Mouse (Mus musculus): ENCODE measurements at regions not wholly inside any gene's neighbourhood (a gene's known extent, or its start where the extent isn't known, plus 50 kb on each side); places are given as distances from the start of the nearest gene placed in this dataset.

DNA sequence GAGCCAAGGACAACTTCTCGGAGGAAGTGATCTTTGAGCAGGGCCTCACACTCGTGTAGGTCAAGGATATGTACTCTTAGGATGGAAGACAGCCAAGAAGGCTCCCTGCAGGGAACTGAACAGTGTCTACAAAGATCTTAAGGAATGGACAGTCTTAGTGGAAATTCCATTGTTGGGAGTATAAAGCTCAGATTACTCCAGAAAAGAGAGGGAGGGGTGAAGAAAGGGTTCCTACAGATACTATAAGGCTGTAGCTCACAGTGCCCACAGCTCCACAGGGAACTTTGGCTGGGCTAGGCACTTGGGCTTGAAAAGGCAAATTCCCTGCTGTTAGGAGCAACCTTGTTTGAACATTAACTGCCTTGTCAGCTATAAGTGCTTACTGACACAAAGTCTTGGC, 85.6 kb upstream of the Slc1a4 start:
- Histone ChIP-seq H3K4me3 (ENCODE audit: low read depth, low read length) (no peak overlapping the region), H3K4me1 (replicated peaks; ENCODE audit: control insufficient read depth, insufficient read depth, low read length) (no peaks in the 10 kb centered on the region), H3K9ac (ENCODE audit: low read depth, low read length) (no peak overlapping the region), H3K9me3 (ENCODE audit: control insufficient read depth, low read length) (no peaks in the 10 kb centered on the region), H3K27ac (ENCODE audit: low read depth, low read length) (no peak overlapping the region), H3K4me2 (replicated peaks; ENCODE audit: low read depth, low read length) (no peak overlapping the region), H3K27me3 (ENCODE audit: control insufficient read depth, insufficient read depth, low read length) (no peaks in the 10 kb centered on the region), H3K36me3 (ENCODE audit: control insufficient read depth, insufficient read depth, low read length) (no peaks in the 10 kb centered on the region)
- no peak for ATAC-seq (ENCODE audit: low FRiP score)
- no peak for DNase-seq (ENCODE audit: low spot score)
- 72% methylated on average over 2 of the region's 2 CpGs for WGBS

DNA sequence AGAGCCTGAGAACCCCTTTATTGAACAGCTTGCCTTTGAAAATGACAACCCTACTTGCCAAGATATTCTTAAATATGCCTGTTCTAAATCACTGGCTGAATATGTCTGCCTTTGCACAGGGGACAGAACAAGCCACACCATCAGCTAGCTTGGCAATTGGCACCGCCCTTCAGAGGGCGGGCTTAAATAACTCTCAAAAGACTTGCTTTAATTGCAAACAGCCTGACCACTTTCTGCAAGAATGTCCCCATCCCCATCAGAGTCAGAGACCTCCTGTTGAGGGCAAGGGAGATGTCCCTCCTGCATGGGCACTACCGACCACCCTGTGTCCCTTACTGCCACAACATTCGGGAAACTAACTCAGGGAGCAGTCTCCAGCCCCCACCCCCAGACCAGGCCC, 88.4 kb upstream of the Slc1a4 start:
- Histone ChIP-seq H3K4me1 (replicated peaks; ENCODE audit: control insufficient read depth, insufficient read depth, low read length) (no peaks in the 10 kb centered on the region), H3K4me2 (replicated peaks; ENCODE audit: low read depth, low read length) (no peak overlapping the region), H3K27ac (ENCODE audit: low read depth, low read length) (no peak overlapping the region), H3K27me3 (ENCODE audit: control insufficient read depth, insufficient read depth, low read length) (no peaks in the 10 kb centered on the region), H3K9ac (ENCODE audit: low read depth, low read length) (no peak overlapping the region), H3K4me3 (ENCODE audit: low read depth, low read length) (no peak overlapping the region), H3K9me3 (ENCODE audit: control insufficient read depth, low read length) (no peaks in the 10 kb centered on the region), H3K36me3 (ENCODE audit: control insufficient read depth, insufficient read depth, low read length) (no peaks in the 10 kb centered on the region)
- DNase-seq (ENCODE audit: low spot score) (no peak), ATAC-seq (ENCODE audit: low FRiP score) (no peak)
- WGBS = 81% methylated on average over 4 of the region's 4 CpGs

DNA sequence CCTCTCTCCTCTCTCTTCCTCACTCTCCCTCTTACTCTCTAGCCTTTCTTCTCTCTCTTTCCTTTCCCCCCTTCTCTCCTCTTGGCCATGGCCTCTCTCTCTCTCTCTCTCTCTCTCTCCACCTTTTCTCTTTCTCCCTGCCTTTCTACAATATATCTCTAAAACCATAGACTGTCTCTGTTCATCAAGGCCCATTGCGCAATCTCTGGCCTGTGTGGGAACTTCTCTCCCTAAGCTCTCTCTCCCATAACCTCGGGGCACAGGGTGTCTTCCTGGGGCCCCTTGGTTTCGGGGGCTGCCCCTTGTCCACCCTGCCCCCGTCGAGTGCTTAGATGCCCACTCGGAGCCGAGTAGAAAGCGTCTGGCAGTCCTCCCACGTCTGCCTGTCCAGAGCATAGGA, 103.5 kb upstream of the Slc1a4 start:
- Histone ChIP-seq H3K4me1 (replicated peaks; ENCODE audit: control insufficient read depth, insufficient read depth, low read length) (no peaks in the 10 kb centered on the region), H3K9me3 (ENCODE audit: control insufficient read depth, low read length) (no peaks in the 10 kb centered on the region), H3K27me3 (ENCODE audit: control insufficient read depth, insufficient read depth, low read length) (no peaks in the 10 kb centered on the region), H3K4me2 (replicated peaks; ENCODE audit: low read depth, low read length) (no peak overlapping the region), H3K36me3 (ENCODE audit: control insufficient read depth, insufficient read depth, low read length) (no peaks in the 10 kb centered on the region), H3K4me3 (ENCODE audit: low read depth, low read length) (no peak overlapping the region), H3K9ac (ENCODE audit: low read depth, low read length) (no peak overlapping the region), H3K27ac (ENCODE audit: low read depth, low read length) (no peak overlapping the region)
- WGBS = 81% methylated on average over 9 of the region's 9 CpGs
- ATAC-seq (ENCODE audit: low FRiP score) = no peak
- DNase-seq (ENCODE audit: low spot score) = no peak

DNA sequence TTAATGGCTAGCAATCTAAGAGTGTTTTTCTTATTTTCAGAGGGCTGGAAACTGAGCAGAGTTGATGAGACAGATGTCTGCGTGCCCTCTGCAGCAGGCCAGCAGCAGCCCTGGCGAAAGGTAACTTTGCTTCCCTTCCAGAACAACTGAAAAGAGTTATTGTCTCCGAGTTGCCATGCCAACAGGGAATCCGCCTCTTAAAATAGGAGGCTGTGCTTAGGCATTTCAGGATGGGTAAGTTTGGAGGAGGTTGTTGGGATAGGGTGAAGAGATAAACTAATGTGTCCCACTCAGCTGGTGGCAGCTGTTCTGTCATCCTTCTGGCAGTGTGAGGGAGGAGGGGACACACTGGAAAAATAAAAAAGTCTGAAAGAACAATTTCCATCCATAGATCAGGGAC, 100.6 kb upstream of the Sertad2 start:
- Histone ChIP-seq H3K4me1 (replicated peaks; ENCODE audit: control insufficient read depth, insufficient read depth, low read length) (no peaks in the 10 kb centered on the region; the same call in 1 of the 2 replicates), H3K36me3 (ENCODE audit: control insufficient read depth, insufficient read depth, low read length) (no peaks in the 10 kb centered on the region), H3K4me2 (replicated peaks; ENCODE audit: low read depth, low read length) (no peak overlapping the region), H3K27me3 (ENCODE audit: control insufficient read depth, insufficient read depth, low read length) (no peaks in the 10 kb centered on the region), H3K27ac (ENCODE audit: low read depth, low read length) (no peak overlapping the region), H3K4me3 (ENCODE audit: low read depth, low read length) (no peak overlapping the region), H3K9ac (ENCODE audit: low read depth, low read length) (no peak overlapping the region), H3K9me3 (ENCODE audit: control insufficient read depth, low read length) (no peaks in the 10 kb centered on the region)
- 24% methylated on average over 4 of the region's 4 CpGs for WGBS
- ATAC-seq (ENCODE audit: low FRiP score) = no peak
- no peak for DNase-seq (ENCODE audit: low spot score)

DNA sequence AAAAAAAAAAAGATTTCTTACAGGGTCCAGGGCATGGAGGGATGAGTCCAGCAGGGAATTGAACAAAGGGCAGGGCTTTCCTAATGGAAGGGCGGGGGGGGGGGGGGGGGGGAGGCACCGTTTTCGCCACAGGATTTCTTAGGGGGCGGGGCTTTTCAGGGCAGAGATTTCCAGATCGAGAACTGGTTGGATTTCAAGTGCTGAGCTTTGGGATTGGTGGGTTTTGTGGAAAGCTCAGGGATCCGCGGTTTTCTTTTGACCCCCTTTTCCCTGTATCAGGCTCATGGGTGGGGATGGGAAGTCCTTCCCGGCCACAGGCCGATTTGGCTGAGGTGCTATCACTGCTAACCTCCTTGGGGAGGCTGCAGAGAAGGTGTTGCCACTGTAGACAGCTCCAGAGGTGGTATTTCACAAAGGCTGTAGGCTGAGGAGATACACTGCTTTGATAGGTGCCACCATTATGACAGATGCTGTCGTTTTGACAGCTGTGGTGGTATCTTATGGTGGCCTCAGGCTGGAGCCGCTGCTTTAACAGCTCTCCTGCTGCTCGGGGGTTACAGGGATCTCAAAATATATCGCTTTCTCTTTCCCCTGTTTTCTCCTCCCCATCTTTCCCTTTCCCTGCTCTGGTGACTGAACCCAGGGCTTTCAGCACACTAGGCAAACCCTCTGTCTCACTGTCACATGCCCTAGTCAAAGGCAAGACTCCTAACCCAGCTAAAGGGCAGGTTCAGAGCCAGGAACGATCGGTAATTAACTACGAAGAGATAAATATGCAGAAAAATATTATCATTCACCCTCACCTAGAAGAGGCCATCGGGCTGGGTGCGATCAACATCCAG, 97.8 kb upstream of the Sertad2 start:
- ATAC-seq (ENCODE audit: low FRiP score) (peak; percentile 55), DNase-seq (ENCODE audit: low spot score) (peak; percentile 35)
- Histone ChIP-seq H3K4me2 (replicated peaks; ENCODE audit: low read depth, low read length) (peak overlapping the region; percentile 31), H3K27ac (ENCODE audit: low read depth, low read length) (no peak overlapping the region), H3K27me3 (ENCODE audit: control insufficient read depth, insufficient read depth, low read length) (no peaks in the 10 kb centered on the region), H3K9ac (ENCODE audit: low read depth, low read length) (peak overlapping the region; percentile 20; the same call in 1 of the 2 replicates), H3K36me3 (ENCODE audit: control insufficient read depth, insufficient read depth, low read length) (no peaks in the 10 kb centered on the region), H3K9me3 (ENCODE audit: control insufficient read depth, low read length) (no peaks in the 10 kb centered on the region), H3K4me3 (ENCODE audit: low read depth, low read length) (0 out of 2 replicates have a peak overlapping the region, but pooled peaks have one; percentile 4), H3K4me1 (replicated peaks; ENCODE audit: control insufficient read depth, insufficient read depth, low read length) (no peaks in the 10 kb centered on the region; the same call in 1 of the 2 replicates)
- WGBS = 13% methylated on average over 17 of the region's 18 CpGs

DNA sequence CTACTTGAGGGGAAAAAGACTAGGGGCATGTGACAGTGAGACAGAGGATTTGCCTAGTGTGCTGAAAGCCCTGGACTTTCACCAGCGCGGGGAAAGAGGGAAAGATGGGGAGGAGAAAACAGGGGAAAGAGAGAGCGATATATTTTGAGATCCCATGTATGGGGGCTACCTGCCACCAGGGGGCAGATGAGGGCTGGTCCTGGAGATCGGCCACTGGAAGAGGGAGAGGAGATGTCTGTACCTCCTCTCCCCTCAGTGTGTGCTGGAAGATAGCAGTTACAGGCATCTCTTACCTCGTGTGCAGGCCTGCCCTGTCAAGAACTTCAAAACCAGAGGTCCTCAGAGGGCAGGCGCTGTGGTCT, 97.2 kb upstream of the Sertad2 start:
- Histone ChIP-seq H3K9ac (ENCODE audit: low read depth, low read length) (no peak overlapping the region), H3K36me3 (ENCODE audit: control insufficient read depth, insufficient read depth, low read length) (no peaks in the 10 kb centered on the region), H3K27me3 (ENCODE audit: control insufficient read depth, insufficient read depth, low read length) (no peaks in the 10 kb centered on the region), H3K9me3 (ENCODE audit: control insufficient read depth, low read length) (no peaks in the 10 kb centered on the region), H3K4me2 (replicated peaks; ENCODE audit: low read depth, low read length) (peak overlapping the region; percentile 31), H3K4me3 (ENCODE audit: low read depth, low read length) (peak overlapping the region; percentile 14; the same call in 1 of the 2 replicates), H3K4me1 (replicated peaks; ENCODE audit: control insufficient read depth, insufficient read depth, low read length) (no peaks in the 10 kb centered on the region; the same call in 1 of the 2 replicates), H3K27ac (ENCODE audit: low read depth, low read length) (no peak overlapping the region)
- 4% methylated on average over 6 of the region's 6 CpGs for WGBS
- peak; percentile 87 for DNase-seq (ENCODE audit: low spot score)
- ATAC-seq (ENCODE audit: low FRiP score) = peak; percentile 72

DNA sequence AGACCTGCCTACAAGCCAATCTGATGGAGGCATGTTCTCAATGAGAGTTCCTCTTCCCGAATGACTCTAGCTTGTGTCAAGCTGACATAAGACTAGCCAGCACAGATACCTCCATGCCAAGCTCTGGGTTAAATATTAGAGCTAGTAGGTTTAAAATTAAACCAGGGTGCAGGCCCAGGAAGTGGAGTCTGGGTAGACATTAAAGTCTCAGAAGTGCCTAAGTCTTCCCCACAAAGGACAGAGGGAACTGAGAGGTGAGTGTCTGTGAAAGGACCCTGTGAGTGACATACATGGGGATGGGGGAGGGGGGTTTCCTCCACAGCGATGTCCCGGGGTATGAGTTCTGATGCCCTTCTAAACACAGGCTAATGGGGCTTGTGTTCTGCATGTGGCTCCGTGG, 90.2 kb upstream of the Sertad2 start:
- Histone ChIP-seq H3K27me3 (ENCODE audit: control insufficient read depth, insufficient read depth, low read length) (no peaks in the 10 kb centered on the region), H3K27ac (ENCODE audit: low read depth, low read length) (no peak overlapping the region), H3K4me3 (ENCODE audit: low read depth, low read length) (no peak overlapping the region), H3K4me2 (replicated peaks; ENCODE audit: low read depth, low read length) (no peak overlapping the region), H3K9ac (ENCODE audit: low read depth, low read length) (no peak overlapping the region), H3K4me1 (replicated peaks; ENCODE audit: control insufficient read depth, insufficient read depth, low read length) (no peaks in the 10 kb centered on the region; the same call in 1 of the 2 replicates), H3K36me3 (ENCODE audit: control insufficient read depth, insufficient read depth, low read length) (no peaks in the 10 kb centered on the region), H3K9me3 (ENCODE audit: control insufficient read depth, low read length) (no peaks in the 10 kb centered on the region)
- ATAC-seq (ENCODE audit: low FRiP score) (no peak), DNase-seq (ENCODE audit: low spot score) (no peak)
- 73% methylated on average over 4 of the region's 4 CpGs for WGBS

DNA sequence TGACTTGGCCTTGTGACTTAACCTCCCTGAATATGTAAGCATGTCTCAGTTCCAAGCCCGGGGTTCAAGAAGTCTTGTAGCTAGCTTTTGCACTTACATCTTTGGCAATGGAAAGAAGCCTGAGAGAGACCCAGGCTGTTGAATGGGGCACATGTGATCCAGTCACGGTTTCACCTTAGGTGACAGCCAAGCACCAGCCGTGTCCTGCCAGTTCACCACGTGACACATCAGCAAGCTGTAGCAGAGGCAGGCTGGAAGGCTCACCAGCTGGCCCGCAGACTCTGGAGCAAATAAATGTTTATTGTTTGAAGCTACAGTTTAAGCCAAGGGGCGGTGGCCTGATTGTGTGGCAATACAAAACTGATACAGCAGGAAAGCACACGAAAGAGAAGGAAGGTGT, 89.3 kb upstream of the Sertad2 start:
- WGBS = 81% methylated on average over 7 of the region's 7 CpGs
- Histone ChIP-seq H3K4me3 (ENCODE audit: low read depth, low read length) (no peak overlapping the region), H3K27me3 (ENCODE audit: control insufficient read depth, insufficient read depth, low read length) (no peaks in the 10 kb centered on the region)

More for the DNA sequence above, 89.3 kb upstream of the Sertad2 start:
- no peaks in the 10 kb centered on the region for H3K9me3 ChIP-seq (ENCODE audit: control insufficient read depth, low read length)
- H3K4me2 ChIP-seq (replicated peaks; ENCODE audit: low read depth, low read length) = no peak overlapping the region
- no peak overlapping the region for H3K27ac ChIP-seq (ENCODE audit: low read depth, low read length)
- H3K36me3 ChIP-seq (ENCODE audit: control insufficient read depth, insufficient read depth, low read length) = no peaks in the 10 kb centered on the region
- DNase-seq (ENCODE audit: low spot score) = no peak
- H3K4me1 ChIP-seq (replicated peaks; ENCODE audit: control insufficient read depth, insufficient read depth, low read length) = no peaks in the 10 kb centered on the region; the same call in 1 of the 2 replicates
- H3K9ac ChIP-seq (ENCODE audit: low read depth, low read length) = no peak overlapping the region
- no peak for ATAC-seq (ENCODE audit: low FRiP score)

All from hindbrain, embryonic 11.5 days (tissue).